ENCODE assay signal across 12 mouse cellular contexts in the genomic region with DNA sequence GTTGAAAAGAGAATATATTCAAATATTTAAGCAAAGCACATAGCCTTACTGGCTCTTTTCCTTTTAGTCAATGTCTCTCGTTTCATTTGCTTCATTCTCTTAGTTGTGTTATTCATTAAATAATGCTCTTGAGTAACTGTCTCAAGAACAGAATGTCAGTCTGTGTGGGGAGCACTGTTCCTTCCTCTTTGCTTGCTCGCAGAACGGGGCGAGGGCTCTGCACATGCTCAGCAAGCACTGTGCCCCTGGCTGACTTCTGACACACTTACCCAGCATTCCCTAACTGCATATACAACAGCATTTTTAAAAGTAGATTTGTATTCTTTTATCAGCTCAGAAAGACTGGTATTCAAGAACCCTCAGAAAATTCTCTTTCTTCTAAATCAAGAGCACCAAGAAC. TPM values are rescaled to one million over a fixed set of nuclear protein-coding genes. Genes with fewer than 3 reads are reported as not detected.
DNase-seq lines count a peak whose midpoint lies in the region; ATAC-seq and TF ChIP-seq lines count a peak whose summit lies in the region.
"Had no signal": no experiment of that assay in that cellular context is flagged by ENCODE, and none has a peak within 500 bp of the region (broad histone marks: within the 10 kb centered on the region; RNA-seq: fewer than 3 reads in every experiment).

No protein-coding gene starts in this region.

- no peak overlapping the region for H3K27ac ChIP-seq in heart, embryonic 12.5 days (ENCODE audit: poor library complexity, severe bottlenecking)
- no peak overlapping the region for H3K27ac ChIP-seq in spleen, adult 2 months (ENCODE audit: insufficient read depth, low read length)
- H3K27ac ChIP-seq in liver, embryonic 16.5 days (ENCODE audit: low read length) = no peak overlapping the region
- no peak overlapping the region for H3K27ac ChIP-seq in midbrain, embryonic 13.5 days
- H3K27ac ChIP-seq: hindbrain, postnatal 0 days; limb, embryonic 15.5 days had no signal

- ATAC-seq in heart, embryonic 12.5 days (ENCODE audit: insufficient number of reproducible peaks, low FRiP score) = no peak
- peak; percentile 65 for ATAC-seq in liver, embryonic 16.5 days (ENCODE audit: low read depth)
- ATAC-seq in midbrain, embryonic 13.5 days = no peak
- no peak for ATAC-seq in inflammation-experienced regulatory T-cells, adult 6 months
- ATAC-seq: hindbrain, postnatal 0 days had no signal

- no peak overlapping the region for H3K9ac ChIP-seq in heart, embryonic 12.5 days
- no peak overlapping the region for H3K9ac ChIP-seq in liver, embryonic 16.5 days (ENCODE audit: low read depth, low read length)
- no peak overlapping the region for H3K9ac ChIP-seq in midbrain, embryonic 13.5 days (replicated peaks)
- H3K9ac ChIP-seq: limb, embryonic 15.5 days had no signal

- peaks cover 5% of the 10 kb centered on the region; the same call in 1 of the 2 replicates for H3K4me1 ChIP-seq in heart, embryonic 12.5 days (replicated peaks)
- no peaks in the 10 kb centered on the region for H3K4me1 ChIP-seq in spleen, adult 2 months (ENCODE audit: control insufficient read depth, insufficient read depth, insufficient read length)
- H3K4me1 ChIP-seq in liver, embryonic 16.5 days (ENCODE audit: control insufficient read depth, low read depth, low read length) = no peaks in the 10 kb centered on the region
- no peaks in the 10 kb centered on the region for H3K4me1 ChIP-seq in midbrain, embryonic 13.5 days (replicated peaks)
- H3K4me1 ChIP-seq: limb, embryonic 15.5 days had no signal

- DNase-seq in heart, adult 18-20 months = peak; percentile 25 to 47
- peak in 1 of 2 experiments; percentile 7 for DNase-seq in spleen, adult 2 months (ENCODE audit: low read depth in 1 of 2, low spot score in 2 of 2)
- no peak for DNase-seq in spleen, postnatal 4 days (ENCODE audit: low spot score in 2 of 2)
- DNase-seq in splenic B cell, adult 2 months (ENCODE audit: low read depth, low spot score) = peak; percentile 12
- DNase-seq: right cerebral cortex, adult 18-20 months had no signal

- no peaks in the 10 kb centered on the region for H3K9me3 ChIP-seq in heart, embryonic 12.5 days (replicated peaks)
- H3K9me3 ChIP-seq in liver, embryonic 16.5 days (replicated peaks; ENCODE audit: control insufficient read depth, low read length) = no peaks in the 10 kb centered on the region
- H3K9me3 ChIP-seq in midbrain, embryonic 13.5 days = no peaks in the 10 kb centered on the region
- H3K9me3 ChIP-seq: limb, embryonic 15.5 days had no signal

- no peak for TF ChIP-seq POLR2A in spleen, adult 2 months (IDR thresholded peaks at IDR 0.05; ENCODE audit: low read depth, low read length)

- WGBS in heart, embryonic 12.5 days = 77% methylated on average over 4 of the region's 4 CpGs
- WGBS in spleen, adult 2 months = 17% methylated on average over 4 of the region's 4 CpGs
- 25% methylated on average over 4 of the region's 4 CpGs for whole genome bisulfite sequencing in liver, embryonic 16.5 days (ENCODE audit: insufficient replicate concordance)
- 87% methylated on average over 4 of the region's 4 CpGs for WGBS in midbrain, embryonic 13.5 days

- no peaks in the 10 kb centered on the region for H3K36me3 ChIP-seq in heart, embryonic 12.5 days
- no peaks in the 10 kb centered on the region for H3K36me3 ChIP-seq in spleen, adult 2 months (ENCODE audit: control insufficient read depth, insufficient read depth, low read length)
- no peaks in the 10 kb centered on the region for H3K36me3 ChIP-seq in liver, embryonic 16.5 days (ENCODE audit: control insufficient read depth, insufficient read depth)
- H3K36me3 ChIP-seq in splenic B cell, adult 2 months (ENCODE audit: control insufficient read depth, insufficient read depth, low read length, poor library complexity, severe bottlenecking) = no peaks in the 10 kb centered on the region
- no peaks in the 10 kb centered on the region for H3K36me3 ChIP-seq in midbrain, embryonic 13.5 days
- H3K36me3 ChIP-seq: limb, embryonic 15.5 days had no signal

- no peak overlapping the region for H3K4me2 ChIP-seq in heart, embryonic 12.5 days
- peak overlapping the region; percentile 24; the same call in 1 of the 2 replicates for H3K4me2 ChIP-seq in liver, embryonic 16.5 days (ENCODE audit: low read depth, low read length)
- H3K4me2 ChIP-seq in midbrain, embryonic 13.5 days (replicated peaks) = no peak overlapping the region
- H3K4me2 ChIP-seq: limb, embryonic 15.5 days had no signal

- TF ChIP-seq CTCF in spleen, adult 2 months (IDR thresholded peaks at IDR 0.05; ENCODE audit: extremely low read depth, insufficient read depth, insufficient read length, insufficient replicate concordance) = no peak

- no peak overlapping the region for H3K4me3 ChIP-seq in heart, embryonic 12.5 days
- peak overlapping the region; percentile 17; the same call in 1 of the 2 replicates for H3K4me3 ChIP-seq in spleen, adult 2 months (ENCODE audit: extremely low read depth, insufficient read depth, insufficient read length)
- H3K4me3 ChIP-seq in liver, embryonic 16.5 days (ENCODE audit: low read depth, low read length) = no peak overlapping the region
- no peak overlapping the region for H3K4me3 ChIP-seq in midbrain, embryonic 13.5 days (replicated peaks)
- H3K4me3 ChIP-seq: limb, embryonic 15.5 days; myocyte had no signal

- H3K27me3 ChIP-seq in heart, embryonic 12.5 days (replicated peaks) = no peaks in the 10 kb centered on the region
- H3K27me3 ChIP-seq in spleen, adult 2 months (ENCODE audit: control insufficient read depth, insufficient read depth, low read length) = no peaks in the 10 kb centered on the region
- H3K27me3 ChIP-seq in liver, embryonic 16.5 days (ENCODE audit: control insufficient read depth, insufficient read depth, low read depth, low read length) = no peaks in the 10 kb centered on the region
- no peaks in the 10 kb centered on the region for H3K27me3 ChIP-seq in splenic B cell, adult 2 months (ENCODE audit: control insufficient read depth, insufficient read depth, low read length, poor library complexity, severe bottlenecking)
- no peaks in the 10 kb centered on the region for H3K27me3 ChIP-seq in midbrain, embryonic 13.5 days
- H3K27me3 ChIP-seq: limb, embryonic 15.5 days had no signal

RNA-seq across cellular contexts. Expression of a gene that starts 2.2 kb away (rescaled TPM):
- total RNA-seq in heart, adult 18-20 months (2021) = 1 to 10 TPM; 4.0 to 4.2 TPM
- polyA plus RNA-seq in heart, embryonic 12.5 days (2016; fragmentation: Nextera tagmentation; extraction: Ambion mirVana) = 0.85 and 1.1 TPM in 2 replicates
- 0.12 TPM in 1 of 2 replicates, not detected in the other for polyA plus RNA-seq in spleen, adult 2 months (2012; rRNA removed)
- polyA plus RNA-seq in liver, embryonic 16.5 days (2015; fragmentation: Nextera tagmentation; extraction: Ambion mirVana) = 230 and 253 TPM in 2 replicates
- 2.0 and 3.1 TPM in 2 replicates for polyA plus RNA-seq in midbrain, embryonic 13.5 days (2015; fragmentation: Nextera tagmentation; extraction: Ambion mirVana)
- polyA plus RNA-seq in inflammation-experienced regulatory T-cells, adult 6 months (2017; shearing (Covaris generic)) = not detected
- total RNA-seq: hindbrain, postnatal 0 days had no signal

Comparison
In these comparisons a context has a peak if more than half of its experiments do, and no peak if none do; other contexts are left out.
1. DNase-seq: peak in heart, adult 18-20 months (2 of 2) and splenic B cell, adult 2 months (single experiment); none in spleen, postnatal 4 days (0 of 2).
2. RNA of a gene that starts 2.2 kb away (polyA plus RNA-seq): 230 to 253 TPM in liver, embryonic 16.5 days; 2.0 to 3.1 TPM in midbrain, embryonic 13.5 days, 0.85 to 1.1 TPM in heart, embryonic 12.5 days, not detected in inflammation-experienced regulatory T-cells, adult 6 months and 0.12 TPM in spleen, adult 2 months; every median in the first group is over 10 times any median in the second.